Mouse (Mus musculus): ENCODE data around the gene Bckdha.

Gene Bckdha

DNA sequence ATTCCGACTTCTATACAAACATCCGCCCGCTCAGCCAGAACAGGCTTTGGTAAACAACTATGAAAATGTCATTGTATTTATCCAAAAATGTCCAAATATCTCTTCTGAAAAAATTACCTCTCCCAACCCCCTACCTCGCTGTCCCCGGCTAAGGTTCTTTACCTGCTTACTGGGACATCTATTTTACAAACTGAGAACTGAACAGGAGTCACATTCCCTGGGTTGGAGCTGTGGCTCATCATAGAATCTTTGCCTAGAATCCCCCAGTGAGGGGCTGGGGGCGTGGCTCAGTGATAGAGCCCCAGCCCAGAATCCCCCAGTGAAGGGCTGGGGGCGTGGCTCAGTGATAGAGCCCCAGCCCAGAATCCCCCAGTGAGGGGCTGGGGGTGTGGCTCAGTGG lies 47.3 kb downstream of the Bckdha start:
- no peak for DNase-seq (ENCODE audit: low read depth)

DNA sequence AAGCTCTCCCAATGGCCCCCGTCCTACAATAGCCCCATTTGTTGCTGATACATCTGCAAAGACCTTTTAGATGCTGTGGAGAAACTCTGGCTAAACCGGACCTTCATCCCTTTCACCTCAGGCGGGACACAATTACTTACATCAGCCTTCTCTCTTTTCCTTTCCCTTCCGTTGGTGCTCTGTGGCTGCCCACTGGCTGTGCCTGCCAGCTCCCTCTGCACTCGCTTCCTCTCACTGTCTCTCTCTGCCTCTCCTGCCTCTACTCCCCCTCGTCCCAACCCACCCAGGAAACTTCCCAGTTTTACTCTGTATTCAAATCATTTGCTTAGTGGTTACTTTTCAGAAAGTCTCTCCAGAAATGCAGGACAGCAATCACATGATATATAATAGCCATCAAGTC lies 48.7 kb downstream of the Bckdha start:
- DNase-seq (ENCODE audit: low read depth), result no peak

DNA sequence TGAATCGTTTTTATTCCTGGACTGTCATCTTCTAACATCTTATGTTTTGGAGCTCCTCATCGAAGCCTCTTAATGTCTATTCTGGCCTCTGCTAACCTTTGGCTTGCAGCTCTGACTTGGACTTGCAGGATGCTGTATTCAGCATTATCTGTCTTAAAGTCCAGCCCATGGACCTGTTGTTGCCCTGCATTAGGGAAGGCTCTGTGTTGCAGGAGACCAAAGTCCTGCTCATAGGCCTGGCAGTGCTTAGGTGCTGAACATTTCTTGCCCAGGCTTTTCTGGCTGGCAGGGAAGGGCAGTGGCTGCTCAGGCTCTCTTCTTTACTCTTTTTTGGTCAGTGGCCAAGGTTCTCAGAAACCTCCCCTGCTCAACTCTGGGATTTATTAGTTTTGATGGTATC lies 51.6 kb downstream of the Bckdha start:
- DNase-seq (ENCODE audit: low read depth), result no peak

DNA sequence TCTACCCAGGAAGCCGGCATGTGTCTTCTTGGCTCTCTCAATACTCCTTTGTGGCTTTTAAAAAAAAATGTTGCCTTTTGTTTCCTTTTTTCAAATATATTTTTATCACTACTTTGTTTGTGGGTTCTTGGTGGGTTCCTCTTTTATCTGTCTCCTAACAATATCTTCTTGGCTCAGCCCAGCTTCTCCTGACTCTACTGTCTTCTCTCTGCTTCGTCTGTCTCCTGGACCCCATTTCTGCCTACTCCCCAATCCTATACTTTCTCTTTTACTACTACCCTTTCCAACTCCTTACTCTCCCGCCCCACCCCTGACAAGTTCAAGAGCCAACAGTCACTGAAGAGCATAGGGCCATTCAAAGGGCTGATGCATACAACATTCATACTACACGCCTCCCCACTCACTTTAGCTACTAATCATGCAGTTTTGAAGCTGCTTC lies 52.1 kb downstream of the Bckdha start:
- no peak for DNase-seq (ENCODE audit: low read depth)

DNA sequence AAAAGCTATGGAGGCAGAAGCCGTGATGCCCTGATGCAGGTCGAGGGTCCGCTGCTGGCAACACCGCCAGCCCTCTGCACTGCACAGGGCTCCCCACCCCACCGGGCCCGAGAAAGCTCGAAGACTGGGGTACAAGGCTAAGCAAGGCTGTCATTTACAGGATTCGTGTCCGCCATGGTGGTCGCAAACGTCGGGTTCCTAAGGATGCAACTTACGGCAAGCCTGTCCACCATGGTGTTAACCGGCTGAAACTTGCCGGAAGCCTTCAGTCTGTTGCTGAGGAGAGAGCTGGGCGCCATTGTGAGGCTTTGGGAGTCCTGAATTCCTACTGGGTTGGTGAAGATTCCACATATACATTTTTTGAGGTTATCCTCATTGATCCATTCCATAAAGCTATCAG lies 57.4 kb downstream of the Bckdha start:
- DNase-seq (ENCODE audit: low read depth), result no peak

DNA sequence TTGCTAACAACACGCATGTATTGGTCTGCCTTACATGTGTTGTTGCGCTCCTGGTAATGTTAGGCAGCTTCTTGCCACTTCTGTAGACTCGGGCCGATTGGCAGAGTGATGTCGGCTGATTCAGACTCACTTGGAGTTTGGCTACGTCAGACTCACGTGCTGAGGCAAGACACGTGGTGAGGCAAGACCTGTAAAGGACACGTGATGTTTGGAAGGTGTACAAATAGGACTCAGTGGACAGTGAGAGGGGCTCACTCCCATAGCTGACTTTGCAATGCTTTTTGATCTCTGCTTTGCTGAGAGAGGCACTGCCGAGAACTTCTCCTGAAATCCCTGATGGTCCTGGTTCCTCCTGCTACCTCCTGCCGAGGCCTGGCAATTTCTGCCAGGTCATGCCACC lies 58.1 kb downstream of the Bckdha start:
- no peak for DNase-seq (ENCODE audit: low read depth)

DNA sequence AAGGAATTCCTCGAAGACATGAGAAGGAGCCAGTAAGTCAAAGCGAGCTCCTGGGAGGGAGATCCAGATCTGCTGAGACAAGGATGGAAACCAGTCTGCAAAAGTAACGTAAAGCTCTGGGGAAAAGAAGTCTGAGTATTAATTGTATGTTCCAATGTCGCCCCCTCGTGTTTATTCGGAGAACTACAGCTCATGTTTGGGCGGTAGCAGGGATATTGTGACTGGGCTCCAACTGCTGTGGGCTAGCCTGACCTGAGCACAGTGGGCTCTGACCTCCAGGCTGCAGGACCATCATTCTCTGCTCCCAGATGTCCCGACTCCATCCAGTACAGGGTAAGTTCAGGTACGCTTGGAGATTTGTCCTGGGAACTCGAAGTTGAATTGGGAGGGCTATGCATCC lies 59.1 kb downstream of the Bckdha start:
- peak; percentile 63 for DNase-seq (ENCODE audit: low read depth)

DNA sequence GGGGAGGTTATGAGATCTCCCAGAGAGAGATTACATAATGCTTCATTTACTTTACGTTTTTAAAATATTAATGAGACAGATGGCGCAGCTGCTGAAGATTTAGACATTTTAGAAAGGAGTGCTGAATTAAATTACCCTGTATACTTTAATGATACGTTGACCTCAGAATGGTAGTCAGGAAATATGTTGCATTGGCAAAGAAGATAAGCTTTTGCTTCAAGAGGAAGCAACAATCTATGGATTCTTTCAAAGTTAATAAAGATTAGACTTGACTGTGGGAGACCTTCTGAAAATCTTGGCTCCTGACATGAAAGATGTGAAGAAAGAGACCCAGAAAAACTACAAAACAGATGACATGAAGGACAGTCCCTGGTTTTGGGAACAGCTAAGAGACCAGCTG lies 64.9 kb downstream of the Bckdha start:
- DNase-seq (ENCODE audit: low read depth), result no peak

DNA sequence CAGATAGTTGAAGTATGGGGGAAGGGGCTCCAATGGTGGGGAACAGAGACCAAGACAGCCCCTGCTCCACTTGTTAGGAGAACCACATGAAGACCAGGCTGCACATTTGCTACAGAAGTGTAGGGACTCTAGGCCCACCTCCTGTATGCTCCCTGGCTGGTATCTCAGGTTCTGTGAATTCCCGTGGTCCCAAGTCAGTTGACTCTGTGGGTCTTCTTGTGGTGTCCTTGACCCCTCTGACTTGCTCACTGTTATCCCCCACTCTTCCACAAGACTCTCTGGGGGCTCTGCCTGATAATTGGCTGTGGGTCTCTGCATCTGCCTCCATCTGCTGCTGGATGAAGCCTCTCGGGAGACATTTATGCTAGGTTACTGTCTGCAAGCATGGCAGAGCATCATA lies 67.6 kb downstream of the Bckdha start:
- no peak for DNase-seq (ENCODE audit: low read depth)

DNA sequence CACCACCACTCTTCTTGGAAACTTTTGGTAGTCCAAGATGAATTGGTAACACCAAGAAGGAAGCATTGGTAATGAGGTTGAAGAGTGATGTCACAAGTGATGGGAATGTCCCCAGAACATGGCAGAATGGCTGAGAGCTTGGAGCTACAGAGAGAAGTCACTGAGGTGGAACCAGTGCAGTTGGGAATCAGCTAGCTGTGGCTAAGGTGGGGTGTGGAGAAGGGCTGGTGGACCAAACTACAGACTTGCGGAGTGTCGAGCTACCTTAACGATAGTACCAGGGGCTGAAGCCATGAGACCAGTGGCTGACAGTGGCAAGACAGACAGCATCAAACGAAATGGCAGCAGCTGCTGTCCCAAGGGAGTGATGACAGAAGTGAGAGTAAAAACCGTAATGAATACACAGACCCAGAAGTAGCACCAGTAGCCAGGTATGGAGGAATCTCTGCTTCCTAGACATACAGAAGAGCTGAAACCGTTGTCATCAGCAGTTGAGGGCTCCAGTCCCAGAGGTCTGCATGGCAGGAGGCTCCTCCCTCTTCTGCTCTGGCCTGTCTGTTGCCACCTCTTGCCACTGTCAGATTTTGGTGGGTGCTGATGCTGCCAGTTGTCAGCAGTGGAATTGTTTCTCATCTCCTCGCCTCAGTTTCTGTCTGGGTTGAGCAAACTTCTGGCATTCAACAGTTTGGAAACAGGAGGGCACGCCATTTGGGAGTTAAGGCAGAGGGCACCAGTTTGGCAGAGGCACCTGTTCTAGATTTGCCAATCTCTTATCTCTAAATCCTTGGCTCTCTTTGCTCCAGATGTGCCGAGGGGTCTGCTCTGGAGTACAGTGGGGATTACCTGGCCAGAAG lies 73.2 kb downstream of the Bckdha start:
- DNase-seq (ENCODE audit: low read depth), result no peak

DNA sequence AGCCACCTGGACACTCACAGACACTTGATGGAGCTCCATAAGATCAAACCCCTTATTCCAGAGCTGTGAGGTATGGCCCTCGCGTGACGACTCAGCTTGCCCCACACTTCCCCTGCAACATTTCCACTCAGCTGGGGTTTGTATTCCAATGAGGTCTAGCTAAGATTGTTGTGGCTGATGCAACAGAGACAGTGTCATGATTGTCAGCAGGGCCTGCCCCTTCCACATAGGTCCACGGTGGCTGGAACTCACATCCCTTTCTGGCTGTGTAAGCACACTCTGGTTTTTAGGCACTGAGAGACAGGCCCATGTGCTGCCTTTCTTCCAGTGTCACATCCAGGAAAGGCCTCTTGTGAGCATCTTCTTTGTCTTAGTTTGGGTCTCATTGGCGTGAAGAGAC lies 74.1 kb downstream of the Bckdha start:
- DNase-seq (ENCODE audit: low read depth), result no peak

DNA sequence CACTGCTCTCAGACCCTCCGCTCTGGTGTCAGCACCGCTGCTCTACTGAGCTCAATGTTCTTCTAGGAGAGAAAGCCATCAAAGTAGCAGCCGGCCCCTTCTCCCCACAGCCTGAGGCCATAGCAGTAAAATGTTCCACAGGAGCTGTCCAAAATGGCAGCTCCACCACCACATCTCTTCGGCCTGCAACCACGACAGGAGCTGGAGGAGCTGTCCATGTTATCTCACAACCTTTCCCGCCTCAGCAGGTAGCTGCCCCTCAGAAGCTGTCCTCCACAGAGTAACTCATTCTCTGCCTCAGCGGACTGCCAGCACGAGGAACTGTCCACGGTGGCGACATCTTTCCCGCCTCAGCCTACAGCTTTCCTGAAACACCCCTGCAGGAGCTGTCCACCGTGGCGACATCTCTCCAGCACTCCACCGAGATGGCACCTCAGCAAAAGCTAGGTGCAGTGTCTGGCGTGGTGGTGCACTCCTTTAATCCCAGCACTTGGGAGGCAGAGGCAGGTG lies 76.4 kb downstream of the Bckdha start:
- no peak for DNase-seq (ENCODE audit: low read depth)

All from c-Kit-positive CD71-negative TER-119-negative erythroid progenitor cells, embryonic 14.5 days (primary cell).